Mouse (Mus musculus) ZHBTc4 (cell line): ENCODE measurements around the gene Porcn.

Experiments
- DNase-seq: peaks from one replicate; pipeline ENCODE4 v3.0.0-alpha.2; 2011; ENCODE audit warnings: low read depth, low spot score

Porcn gene

GRCm38 (mm10) chrX:8206694-8207197 is 421 bp upstream of the Porcn start:
- peak; percentile 82 for DNase-seq

- DNase-seq = no peak
Measured at GRCm38 (mm10) chrX:8205551-8205950, 774 bp downstream of the Porcn start.

GRCm38 (mm10) chrX:8205088-8205487 is 1.2 kb downstream of the Porcn start:
- peak; percentile 53 for DNase-seq

GRCm38 (mm10) chrX:8204076-8204475 is 2.2 kb downstream of the Porcn start:
- no peak for DNase-seq

- no peak for DNase-seq
Measured at GRCm38 (mm10) chrX:8203105-8203504, 3.2 kb downstream of the Porcn start.

- no peak for DNase-seq
Measured at GRCm38 (mm10) chrX:8193419-8193723, 13.0 kb downstream of the Porcn start, which contains the start of gene Ebp. Ebp (minus strand) TSS chrX:8193512.

GRCm38 (mm10) chrX:8192640-8193418 is 13.5 kb downstream of the Porcn start:
- peak; percentile 90 for DNase-seq

- DNase-seq = peak; percentile 36
Measured at GRCm38 (mm10) chrX:8192126-8192639, 14.1 kb downstream of the Porcn start.

- DNase-seq = peak; percentile 81
Measured at GRCm38 (mm10) chrX:8182871-8183540, 23.3 kb downstream of the Porcn start.

GRCm38 (mm10) chrX:8179646-8180045 is 26.7 kb downstream of the Porcn start:
- DNase-seq = no peak

GRCm38 (mm10) chrX:8178871-8179270 is 27.5 kb downstream of the Porcn start:
- DNase-seq = no peak

GRCm38 (mm10) chrX:8175504-8176385 is 30.6 kb downstream of the Porcn start, which contains the start of gene Tbc1d25:
Tbc1d25 (minus strand) TSS chrX:8176181.
- DNase-seq = peak; percentile 93

GRCm38 (mm10) chrX:8175169-8175503 is 31.2 kb downstream of the Porcn start:
- DNase-seq = no peak

- DNase-seq = peak; percentile 83
Measured at GRCm38 (mm10) chrX:8167716-8168647, 38.3 kb downstream of the Porcn start.

GRCm38 (mm10) chrX:8164471-8164870 is 41.9 kb downstream of the Porcn start:
- DNase-seq = no peak

GRCm38 (mm10) chrX:8163076-8163475 is 43.2 kb downstream of the Porcn start:
- no peak for DNase-seq

- DNase-seq = peak; percentile 95
Measured at GRCm38 (mm10) chrX:8145153-8145991, 61.0 kb downstream of the Porcn start, which contains the start of gene Rbm3. Rbm3 (minus strand) TSS chrX:8145880.
